Mouse (Mus musculus) kidney, adult 9 months (tissue): ENCODE results near the gene Supt20.
A peak's percentile ranks its signal among the peaks of the same experiment; 100 is the strongest.
"Not testable (repeated sequence)": the region's sequence is repeated elsewhere in the genome, so short reads cannot be mapped to it uniquely, and the experiment has no call there.

Experiments
- DNase-seq: peaks from one replicate; pipeline ENCODE4 v3.0.0; 2022

The Supt20 gene

DNA sequence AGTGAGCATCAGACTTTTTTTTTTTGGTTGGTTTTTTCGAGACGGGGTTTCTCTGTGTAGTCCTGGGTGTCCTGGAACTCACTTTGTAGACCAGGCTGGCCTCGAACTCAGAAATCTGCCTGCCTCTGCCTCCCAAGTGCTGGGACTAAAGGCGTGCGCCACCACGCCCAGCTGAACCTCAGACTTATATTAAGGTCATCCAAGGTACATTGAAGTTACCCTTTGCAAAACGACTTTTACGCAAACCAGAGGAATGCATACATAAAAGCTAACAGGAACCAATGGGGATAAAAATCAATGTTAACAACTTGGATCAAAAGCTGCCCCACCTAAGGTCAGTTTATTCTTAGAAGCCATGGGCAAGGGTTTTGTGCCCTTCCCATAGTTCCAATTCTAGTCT is 11.5 kb downstream of the Supt20 start:
- not testable (repeated sequence) for DNase-seq

DNA sequence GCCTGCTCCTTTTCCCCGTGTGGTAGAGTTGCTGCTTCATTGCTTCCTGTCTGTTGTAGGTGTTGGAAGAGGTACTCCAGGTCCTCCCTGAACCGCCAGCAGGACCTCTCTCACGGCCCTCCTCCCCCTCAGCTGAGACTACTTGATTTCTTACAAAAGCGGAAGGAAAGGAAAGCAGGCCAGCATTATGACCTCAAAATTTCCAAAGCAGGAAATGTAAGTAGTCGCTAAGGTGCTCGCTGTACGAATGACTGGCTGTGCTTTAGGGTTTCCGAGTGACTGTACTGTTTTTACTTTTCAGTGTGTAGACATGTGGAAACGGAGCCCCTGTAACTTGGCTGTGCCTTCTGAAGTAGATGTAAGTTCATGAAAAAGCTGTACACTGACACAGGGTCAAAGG is 16.4 kb downstream of the Supt20 start:
- DNase-seq = no peak

DNA sequence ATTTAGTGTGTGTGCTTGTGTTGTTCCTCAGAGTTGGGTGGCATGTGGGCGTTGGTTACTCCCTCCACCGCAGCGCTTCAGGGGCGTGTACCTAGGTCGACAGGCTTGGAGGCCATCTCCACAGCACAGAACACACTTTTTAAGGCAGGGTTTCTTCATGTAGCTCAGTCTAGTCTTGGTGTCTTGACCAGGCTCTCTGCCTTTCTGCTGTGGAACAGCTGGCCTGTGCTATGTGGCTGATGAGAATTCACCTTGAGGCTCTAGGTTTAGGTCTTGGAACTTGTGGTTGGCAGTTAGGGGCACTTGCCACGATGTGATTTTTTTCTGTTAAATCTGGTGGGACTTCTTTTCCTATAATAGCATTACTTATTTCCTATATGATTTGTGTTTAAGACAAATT is 21.6 kb downstream of the Supt20 start, which contains the start of gene Gm21958:
Gene Gm21958 (minus strand): TSS at position 101 of the 400 bp plus-strand sequence.
- DNase-seq = no peak

- DNase-seq = no peak
Measured at GRCm38 (mm10) chr3:54715461-54715860, 22.9 kb downstream of the Supt20 start.

DNA sequence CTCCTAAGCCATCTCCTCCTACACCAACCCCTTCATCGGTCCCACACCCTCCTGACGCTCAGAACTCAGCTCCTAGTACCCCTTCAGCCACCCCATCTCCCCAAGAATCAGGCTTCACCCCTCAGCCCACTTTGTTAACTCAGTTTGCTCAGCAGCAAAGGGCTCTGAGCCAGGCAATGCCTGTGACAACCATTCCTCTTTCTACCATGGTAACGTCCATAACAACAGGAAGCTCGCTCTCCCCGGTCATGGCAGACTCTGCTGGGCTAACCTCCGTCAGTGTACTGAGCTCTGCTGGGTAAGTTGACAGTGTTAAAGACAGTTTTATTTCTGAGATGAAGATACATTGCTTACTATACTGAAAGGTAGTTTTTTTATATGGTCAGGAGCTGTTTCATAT is 24.7 kb downstream of the Supt20 start:
- no peak for DNase-seq

- no peak for DNase-seq
Measured at GRCm38 (mm10) chr3:54718947-54719346, 26.3 kb downstream of the Supt20 start.

- no peak for DNase-seq
Measured at GRCm38 (mm10) chr3:54723741-54724500, 31.3 kb downstream of the Supt20 start.

DNA sequence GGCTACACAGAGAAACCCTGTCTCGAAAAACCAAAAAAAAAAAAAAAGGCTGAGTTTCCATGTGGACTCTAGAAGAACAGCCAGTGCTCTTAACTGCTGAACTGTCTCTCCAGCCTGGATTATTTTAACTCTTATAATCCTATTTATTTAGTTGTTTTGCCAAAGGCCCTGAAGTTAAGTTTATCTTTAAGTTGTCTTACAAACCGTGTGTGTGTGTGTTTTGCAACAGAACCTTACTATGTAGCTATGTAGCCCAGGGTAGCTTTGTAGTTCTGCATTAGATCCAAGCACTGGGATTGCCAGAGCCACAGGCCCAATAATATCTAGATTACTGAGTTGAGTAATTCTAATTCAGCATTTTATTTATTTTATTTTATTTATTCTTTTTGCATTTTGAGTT is 32.7 kb downstream of the Supt20 start:
- DNase-seq = no peak

DNA sequence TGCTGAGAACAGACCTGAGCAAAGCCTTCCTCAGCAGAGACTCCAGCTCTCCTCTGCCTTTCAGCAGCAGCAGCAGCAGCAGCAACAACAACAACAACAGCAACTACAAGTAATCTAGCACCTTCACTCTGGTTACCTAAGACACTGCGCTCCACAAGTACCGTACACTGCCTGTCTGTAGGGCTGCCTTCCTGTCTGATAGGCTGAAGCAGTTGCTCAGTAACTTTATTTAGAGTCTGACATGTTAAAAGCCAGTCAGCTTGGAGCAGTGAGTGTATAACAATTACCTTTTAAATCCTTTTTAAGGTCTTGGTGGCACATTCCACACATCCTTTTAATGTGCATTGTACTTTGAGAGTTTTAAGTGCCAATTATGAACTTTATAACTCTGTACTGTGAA is 35.0 kb downstream of the Supt20 start:
- DNase-seq = no peak

DNA sequence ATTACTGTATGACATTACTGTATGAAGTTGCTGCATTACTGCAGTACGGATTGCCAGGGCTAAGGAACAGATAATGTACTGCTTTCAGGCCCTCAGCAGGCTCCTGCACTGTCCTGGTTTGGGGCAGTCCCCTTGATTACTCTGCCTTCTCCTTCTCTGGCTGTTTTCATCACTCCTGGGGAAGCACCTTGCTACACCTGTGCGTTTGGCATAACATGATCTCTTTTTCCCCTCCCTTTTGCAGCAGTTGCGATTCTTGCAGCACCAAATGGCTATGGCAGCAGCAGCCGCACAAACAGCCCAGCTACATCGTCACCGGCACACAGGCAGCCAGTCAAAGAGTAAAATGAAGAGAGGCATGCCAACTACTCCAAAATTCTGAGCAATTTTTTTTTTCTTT is 35.5 kb downstream of the Supt20 start:
- DNase-seq = no peak

DNA sequence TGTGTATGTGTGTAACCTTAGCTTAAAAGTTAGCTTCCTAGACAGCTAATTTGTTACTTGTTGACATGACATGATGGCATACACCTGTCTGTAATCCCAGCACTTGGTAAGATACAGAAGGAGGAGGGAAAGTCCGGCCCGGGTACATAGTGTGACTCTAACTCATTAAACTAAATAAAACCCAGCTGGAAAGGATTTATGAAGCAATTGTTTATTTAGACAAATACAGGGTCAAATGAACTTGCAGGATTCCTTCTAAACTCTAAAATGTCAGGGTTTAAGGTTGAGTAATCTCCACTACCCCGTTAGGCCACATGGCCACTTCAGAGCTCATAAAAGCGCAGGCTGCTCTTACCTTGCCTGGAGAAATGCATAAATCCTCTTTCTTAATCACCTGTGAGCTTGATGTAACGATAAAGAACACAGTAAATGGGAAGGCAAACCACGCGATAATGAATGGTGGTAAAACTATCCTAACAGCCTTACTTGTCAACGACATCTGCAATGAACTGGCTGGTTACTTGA is 39.1 kb downstream of the Supt20 start:
- DNase-seq = no peak

DNA sequence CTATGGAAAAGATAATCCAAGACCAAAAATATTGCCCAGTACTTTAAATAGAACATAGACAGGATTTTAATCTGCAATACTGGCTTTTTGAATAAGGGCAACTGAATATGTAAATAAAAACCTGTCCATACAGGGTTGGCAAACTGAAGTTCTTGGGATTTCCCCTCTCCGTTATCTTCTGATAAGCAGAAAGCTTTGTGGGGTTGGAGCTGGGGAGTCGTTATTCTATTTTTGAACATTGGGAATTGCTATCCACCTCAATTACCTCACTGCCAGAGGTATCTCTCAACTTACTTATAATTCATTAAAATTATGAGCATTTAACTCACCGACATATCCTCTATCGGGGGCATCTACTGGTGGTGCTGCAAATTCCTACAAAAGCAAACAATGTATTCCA is 39.8 kb downstream of the Supt20 start:
- DNase-seq = no peak

DNA sequence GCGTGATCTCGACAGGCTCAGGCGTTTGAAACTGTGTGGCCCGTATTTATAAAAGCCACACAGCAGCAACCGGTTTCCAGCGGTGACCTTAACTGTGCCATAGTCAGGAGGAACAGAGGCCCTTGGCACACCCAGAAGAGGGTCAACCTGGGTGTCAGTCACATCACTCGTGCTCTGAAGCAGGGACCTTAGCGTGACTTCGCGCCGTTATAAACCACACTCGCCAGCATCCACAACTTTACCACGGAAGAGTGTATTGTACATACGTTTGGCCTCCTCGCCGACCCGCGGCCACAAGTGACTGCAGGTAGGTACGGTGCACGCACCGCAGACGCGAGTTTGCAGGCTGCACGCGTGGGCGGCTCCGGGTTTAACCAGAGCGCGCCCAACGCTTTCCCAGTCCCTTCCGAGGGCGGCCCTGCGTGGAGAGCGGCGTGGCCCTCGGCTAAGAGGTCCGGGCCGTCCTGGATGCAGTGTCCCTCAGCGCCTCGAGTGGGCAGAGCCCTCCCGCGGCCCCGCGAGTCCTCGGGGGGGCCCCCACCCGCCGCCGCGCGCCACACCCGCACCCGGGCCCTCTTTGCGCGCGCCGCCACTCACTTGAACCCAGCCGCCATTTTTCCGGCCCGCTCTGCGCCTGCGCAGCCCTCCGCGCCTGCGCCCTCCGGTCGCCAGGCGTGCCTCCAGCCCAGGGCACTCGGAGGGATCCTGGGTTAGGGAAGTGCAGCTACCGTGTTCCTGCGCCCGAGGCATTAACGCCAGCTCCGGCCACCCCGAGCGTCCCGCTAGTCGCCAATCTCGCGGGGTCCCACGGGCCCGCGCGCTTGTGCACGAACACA is 42.0 kb downstream of the Supt20 start:
- peak; percentile 89 for DNase-seq

DNA sequence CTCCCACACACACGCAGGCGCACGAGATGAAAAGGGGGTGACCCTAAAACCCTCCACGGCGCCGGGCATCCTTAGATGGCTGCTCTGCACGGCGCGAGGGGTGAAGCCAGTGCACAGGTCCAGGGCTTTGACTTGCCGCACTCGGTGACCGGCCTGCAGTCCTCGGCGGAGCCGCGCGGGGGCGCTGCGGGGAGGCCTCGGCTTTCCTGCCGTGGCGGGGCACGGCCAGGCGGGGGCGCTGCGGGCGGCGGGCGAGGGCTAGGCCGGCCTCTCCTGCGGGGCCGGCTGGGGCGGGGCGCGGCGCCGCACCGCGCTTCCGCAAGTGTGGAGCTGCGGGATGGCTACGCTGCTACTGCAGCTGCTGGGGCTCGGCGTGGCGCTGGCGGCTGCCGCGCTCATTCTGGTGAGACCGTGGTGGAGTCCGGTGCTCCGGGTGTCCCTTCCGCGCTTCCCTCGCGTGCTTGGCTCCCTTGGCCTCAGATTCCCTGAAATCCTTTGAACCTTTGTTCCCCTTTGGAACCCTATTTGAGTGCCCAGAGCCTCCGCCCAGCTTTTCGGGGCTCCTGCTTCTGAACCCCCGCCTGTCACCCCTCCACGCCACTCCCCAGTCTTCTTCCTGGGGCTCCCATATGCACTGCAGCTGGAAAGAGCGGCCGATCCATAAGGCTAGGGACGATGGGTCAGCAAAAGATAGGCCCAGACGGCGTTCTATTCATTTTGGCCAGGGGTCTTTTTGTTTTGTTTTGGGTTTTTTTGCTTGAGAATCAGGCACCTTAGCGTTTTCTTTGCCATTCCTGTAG is 42.8 kb downstream of the Supt20 start, which contains the start of the genes Exosc8 and Alg5:
Gene Exosc8 (minus strand): TSS at position 147 of the 800 bp plus-strand sequence.
Gene Alg5 (plus strand): TSS at position 293 of the 800 bp plus-strand sequence.
- peak; percentile 89 for DNase-seq

GRCm38 (mm10) chr3:54736101-54736927 is 43.7 kb downstream of the Supt20 start:
- DNase-seq = peak; percentile 26

DNA sequence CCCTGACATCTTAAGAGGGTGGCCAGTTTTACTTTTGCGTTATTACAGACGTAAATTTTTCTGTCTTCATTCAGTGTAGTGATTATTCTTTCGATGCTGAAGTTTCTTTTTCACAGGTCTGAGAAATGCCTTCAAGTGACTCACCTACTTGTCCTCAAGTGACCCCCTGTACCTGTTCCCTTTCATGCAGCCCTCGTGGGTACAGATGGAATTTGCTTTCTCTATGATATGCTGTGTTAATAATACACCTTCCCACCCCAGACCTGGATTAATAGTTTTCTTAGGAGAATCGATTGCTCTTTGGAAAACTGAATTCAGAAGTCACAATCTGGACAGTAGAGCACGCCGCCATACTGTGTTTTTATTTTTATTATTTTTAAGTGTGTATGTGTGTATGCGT is 44.7 kb downstream of the Supt20 start:
- no peak for DNase-seq

GRCm38 (mm10) chr3:54741965-54742364 is 49.4 kb downstream of the Supt20 start:
- no peak for DNase-seq

GRCm38 (mm10) chr3:54745799-54746198 is 53.2 kb downstream of the Supt20 start:
- peak; percentile 23 for DNase-seq

- DNase-seq = no peak
Measured at GRCm38 (mm10) chr3:54753411-54753810, 60.8 kb downstream of the Supt20 start.

GRCm38 (mm10) chr3:54755145-54756041 is 62.8 kb downstream of the Supt20 start, which contains the start of gene Smad9:
Smad9 (plus strand) TSS chr3:54755582.
- DNase-seq = peak; percentile 57

DNA sequence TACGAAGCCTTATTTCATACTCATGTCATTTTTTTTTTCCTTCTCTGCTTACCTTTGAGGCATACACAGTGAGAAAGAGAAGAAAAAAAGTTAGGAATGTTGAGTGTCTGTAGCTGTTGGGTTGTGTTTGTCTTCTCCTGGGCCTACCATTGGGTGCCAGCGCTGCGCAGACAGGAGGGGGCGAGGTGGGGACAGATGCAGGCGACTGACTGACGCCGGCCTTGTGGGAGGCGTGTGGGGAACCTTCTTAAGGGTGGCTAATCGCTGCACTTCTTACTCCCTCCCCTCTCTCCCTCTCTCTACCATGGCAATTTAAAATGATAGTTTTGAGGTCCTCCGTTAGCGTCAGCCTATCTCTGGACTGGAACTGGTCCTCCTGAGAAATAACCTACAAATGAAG is 63.5 kb downstream of the Supt20 start:
- DNase-seq = peak; percentile 11
